Mouse (Mus musculus) kidney, postnatal 14 days (tissue): Measurements from ENCODE around the gene Slc3a2.

ENCODE experiments used
- DNase-seq: peaks from one replicate; pipeline ENCODE4 v3.0.0; 2022; ENCODE audit warnings: mixed read lengths

Slc3a2 gene

GRCm38 (mm10) chr19:8706930-8707329 lies 16.2 kb downstream of the Slc3a2 start:
- DNase-seq, result no peak

DNA sequence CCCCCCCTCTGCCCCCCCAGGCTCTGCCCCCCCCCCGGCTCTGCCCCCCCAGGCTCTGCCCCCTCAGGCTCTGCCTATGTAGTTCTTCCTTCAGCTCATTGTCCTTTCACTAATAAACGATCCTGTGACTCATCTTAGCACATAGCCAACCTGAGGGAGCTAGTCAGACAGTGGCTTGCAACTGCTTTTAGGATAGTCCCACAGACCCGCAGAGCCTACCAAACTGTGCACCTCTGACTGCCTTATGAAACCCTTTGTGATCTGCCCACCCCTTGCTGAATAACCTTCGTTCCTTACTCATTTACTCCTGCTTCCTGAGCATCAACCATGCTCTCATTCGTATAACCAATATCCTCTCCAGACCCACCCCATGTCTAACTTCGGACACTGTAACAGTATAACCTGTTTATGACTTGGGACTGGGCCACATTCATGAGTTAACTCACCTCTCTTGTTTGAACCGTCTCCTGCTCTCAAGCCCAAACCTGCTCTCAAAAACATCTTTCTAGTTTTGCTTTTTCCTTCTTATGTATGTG lies 17.0 kb downstream of the Slc3a2 start:
- DNase-seq, result no peak

DNA sequence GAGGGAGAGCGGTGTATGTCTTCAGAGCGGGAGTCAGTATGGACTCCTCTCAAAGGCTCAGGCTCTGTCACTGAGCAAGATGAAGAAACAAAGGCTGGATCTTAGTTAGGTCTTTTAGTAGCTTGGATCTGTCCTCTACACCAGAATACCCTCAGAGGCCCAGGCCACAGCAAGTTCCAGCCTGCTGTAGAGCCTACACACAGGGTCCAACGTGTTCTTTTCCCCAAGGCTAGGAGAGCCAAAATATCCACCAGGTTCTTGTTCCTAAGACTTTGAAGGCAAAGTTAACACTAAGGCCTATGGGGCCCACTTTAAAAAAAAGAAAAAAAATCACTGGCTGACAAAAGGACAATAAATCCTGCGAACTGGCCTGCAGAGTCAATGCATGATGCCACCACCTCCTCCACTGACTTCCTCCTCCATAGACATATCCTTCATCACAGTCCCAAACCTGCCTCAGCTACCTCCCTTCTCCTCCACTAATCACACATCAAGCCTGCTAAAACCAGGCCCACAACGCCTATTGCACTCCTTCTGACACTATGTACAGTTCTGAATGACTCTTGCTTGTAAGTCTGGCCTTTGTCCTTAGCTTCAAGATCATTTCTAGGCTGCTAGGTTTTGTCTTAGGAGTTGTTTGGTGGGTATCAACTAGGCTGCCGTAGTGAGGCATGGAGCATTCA lies 18.0 kb downstream of the Slc3a2 start:
- DNase-seq, result no peak

DNA sequence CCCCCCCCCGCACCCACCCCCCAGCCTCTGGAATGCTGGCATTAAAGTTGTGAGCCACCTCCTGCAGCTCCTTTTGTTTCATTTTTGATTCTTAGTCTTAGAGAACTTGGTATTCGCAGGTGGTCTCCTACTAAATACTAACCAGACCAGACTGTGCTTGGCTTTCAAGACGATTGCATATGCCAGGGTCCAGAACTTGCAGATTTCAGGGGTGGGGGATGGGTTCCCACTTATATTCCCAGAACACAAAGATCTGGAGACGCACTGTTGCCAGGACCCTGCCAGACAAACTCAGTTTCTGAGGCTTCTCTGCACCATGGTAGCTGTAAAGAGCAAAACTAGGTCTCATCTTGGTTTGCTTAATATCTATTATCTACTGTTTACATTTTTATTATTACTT lies 19.6 kb downstream of the Slc3a2 start:
- DNase-seq, result no peak

- DNase-seq, result peak; percentile 70
These were observed 20.7 kb downstream of the Slc3a2 start for GRCm38 (mm10) chr19:8702458-8702857.

GRCm38 (mm10) chr19:8699652-8700051 lies 23.5 kb downstream of the Slc3a2 start:
- no peak for DNase-seq

DNA sequence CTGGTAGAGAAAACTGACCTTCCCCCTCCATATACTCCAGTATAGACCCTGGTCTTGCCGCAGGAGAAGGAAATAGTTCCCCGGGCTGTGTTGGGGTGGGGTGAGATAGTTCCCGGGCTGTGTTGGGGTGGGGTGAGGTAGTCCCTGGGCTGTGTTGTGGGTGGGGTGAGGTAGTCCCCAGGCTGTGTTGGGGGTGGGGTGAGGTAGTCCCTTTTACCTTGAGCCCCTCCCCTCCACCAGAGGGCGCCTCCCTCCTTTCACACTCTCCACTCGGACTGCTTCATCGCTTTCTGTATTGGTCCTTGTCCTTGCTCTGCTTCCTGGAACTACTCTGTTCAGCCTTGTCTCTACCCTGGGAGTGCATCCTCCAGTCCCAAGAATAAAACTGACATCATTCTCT lies 27.8 kb downstream of the Slc3a2 start:
- DNase-seq, result peak; percentile 61

- no peak for DNase-seq
These were observed 30.4 kb downstream of the Slc3a2 start for GRCm38 (mm10) chr19:8692740-8693139.

GRCm38 (mm10) chr19:8691871-8692539 lies 31.2 kb downstream of the Slc3a2 start:
- no peak for DNase-seq

DNA sequence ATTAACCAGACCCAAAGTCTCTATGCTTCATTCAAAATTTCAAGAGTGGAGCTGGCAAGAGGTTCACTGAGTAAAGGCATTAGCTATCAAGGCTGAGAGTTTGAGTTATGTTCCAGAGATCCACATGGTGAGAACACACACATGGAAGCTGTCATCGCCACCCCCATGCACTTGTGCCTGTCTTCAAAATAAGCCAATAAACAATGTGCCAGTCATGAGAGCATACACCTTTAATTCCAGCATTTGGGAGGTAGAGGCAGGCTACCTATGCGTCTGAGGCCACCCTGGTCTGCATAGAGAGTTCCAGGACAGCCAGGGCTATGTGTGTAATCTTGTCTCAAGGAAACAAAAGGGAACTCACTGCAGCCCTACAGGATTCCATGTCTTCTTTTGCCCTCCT lies 39.5 kb downstream of the Slc3a2 start:
- no peak for DNase-seq

DNA sequence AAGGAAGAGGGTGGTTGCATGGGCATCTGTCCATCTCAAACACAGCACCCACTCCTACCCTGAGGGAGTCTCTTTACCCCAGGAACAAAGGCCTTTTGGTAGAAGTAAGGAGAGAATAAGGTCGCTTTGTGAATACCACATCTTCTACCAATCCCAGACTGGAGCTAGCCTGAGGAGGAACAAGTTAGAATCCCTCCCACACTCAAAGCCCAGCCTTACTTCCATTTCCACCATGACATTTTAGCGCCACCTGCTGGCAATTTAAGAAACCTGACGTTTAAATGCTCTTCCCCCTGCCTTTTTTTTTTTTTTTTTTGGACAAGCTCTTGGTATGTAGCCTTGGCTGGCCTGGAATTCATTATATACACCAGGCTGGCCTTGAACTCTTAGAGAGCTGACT lies 40.2 kb downstream of the Slc3a2 start:
- peak; percentile 82 for DNase-seq

- no peak for DNase-seq
These were observed 41.4 kb downstream of the Slc3a2 start for GRCm38 (mm10) chr19:8681633-8682362.

- DNase-seq, result peak; percentile 41
These were observed 44.0 kb downstream of the Slc3a2 start for GRCm38 (mm10) chr19:8679031-8679779.

DNA sequence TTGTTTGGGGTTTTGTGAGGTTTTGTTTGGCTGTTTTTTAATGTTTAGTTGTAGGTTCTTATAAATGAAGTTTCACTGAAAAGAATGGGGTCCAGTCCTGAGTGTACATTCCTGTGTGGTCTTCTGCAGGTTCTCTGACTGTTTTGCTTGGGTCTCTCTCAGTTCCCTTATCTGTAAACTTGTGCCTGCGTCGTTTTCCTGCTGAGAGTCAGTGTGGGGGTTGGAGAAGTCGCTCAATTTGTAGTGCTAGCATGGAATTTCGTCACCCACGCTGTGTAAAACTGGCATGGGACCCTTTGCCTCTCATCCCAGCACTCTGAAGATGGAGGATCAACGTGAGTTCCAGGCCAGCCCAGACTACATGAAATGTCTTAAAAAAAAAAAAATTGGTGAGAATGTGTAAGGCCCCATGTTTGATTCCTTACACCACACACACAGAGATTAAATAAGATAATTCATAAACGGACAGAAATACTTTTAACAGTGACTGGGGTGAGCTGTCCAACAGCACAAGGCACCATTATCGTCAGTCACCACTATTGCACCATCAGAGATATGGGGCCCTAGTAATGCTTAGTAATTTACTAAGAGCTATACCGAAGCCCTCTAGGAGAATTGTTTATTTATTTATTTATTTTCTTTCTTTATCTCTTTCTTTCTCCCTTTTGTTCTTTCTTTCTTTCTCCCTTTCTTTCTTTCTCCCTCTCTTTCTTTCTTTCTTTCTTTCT lies 49.7 kb downstream of the Slc3a2 start:
- no peak for DNase-seq

DNA sequence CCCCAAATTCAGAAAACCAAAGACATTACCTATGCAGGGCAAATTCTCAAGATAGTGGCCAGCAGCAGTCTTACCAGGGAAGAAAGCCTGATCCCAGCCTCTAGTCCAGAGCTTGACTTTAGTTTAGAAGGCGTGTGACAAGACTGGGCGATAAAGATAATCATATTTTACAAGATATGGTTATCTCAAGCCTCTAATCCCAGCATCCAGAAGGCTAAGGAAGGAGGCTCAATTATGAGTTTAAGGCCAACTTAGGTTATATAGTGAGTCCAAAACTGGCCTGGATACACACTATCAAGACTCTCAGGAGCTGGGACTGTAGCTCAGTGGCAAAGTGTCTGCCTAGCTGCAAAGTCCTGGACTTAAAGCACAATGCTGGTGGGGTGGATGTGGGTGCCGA lies 50.3 kb downstream of the Slc3a2 start:
- DNase-seq, result no peak

DNA sequence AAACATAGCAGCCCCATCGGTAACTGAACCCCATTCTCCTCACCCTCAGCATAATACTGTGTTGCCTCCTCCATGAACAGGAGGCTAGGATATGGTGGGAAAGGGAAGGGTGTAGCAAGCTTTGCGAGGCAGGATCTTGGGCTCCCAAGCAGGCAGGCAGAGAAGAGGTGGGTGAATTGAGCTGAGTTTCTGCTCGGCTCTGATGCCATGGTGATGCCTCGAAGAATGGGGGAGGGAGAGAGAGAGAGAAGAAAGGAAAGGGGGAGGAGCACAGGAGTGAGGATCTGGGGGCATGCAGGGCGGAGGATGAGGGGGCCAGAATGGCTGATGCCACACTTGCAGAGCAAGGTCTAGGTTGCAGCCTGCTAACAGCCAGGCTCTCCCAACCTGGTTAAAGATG lies 57.4 kb downstream of the Slc3a2 start:
- DNase-seq, result no peak

DNA sequence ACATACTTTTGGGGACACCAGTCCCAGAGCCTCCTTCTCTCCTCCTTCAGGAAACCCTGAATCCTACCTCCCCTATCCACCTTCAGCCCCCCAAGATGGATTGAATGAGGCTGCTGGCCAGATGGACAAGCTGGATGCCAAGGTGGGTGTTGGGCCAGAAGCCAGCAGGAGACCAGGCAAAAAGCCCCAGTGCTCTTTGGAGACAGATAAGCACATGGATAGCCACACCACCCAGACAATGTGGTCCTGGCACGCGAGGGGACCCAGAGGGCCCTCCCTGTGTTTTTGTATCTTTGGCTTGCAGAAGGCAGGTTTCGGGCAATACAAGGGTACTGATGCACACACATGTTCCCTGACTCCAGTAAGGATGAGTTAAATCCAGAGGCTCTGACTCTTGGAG lies 58.3 kb downstream of the Slc3a2 start:
- DNase-seq, result no peak

- no peak for DNase-seq
These were observed 59.2 kb downstream of the Slc3a2 start for GRCm38 (mm10) chr19:8663911-8664421.

GRCm38 (mm10) chr19:8663360-8663839 lies 59.8 kb downstream of the Slc3a2 start, which contains the start of gene Chrm1:
Gene Chrm1, plus strand, starts transcription at chr19:8663789.
- DNase-seq, result no peak

DNA sequence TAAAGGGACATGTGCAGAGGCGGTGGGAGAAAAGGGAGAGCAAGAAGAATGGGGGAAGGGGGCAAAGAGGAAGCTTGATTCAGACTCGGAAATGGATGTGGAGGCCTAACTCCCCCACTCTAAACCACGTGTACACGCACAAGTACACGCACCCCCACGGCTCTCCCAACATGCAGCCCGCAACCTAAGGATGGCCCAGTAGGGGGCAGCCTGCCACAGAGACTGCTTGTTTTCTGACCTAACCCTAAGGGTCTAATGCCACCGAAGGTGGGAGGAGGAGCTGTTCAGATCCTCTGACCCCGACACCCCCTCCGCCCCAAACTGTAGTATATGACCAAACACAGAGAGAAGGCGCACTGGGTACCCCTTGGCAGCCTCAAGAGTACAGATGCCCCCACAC lies 60.8 kb downstream of the Slc3a2 start:
- peak; percentile 46 for DNase-seq

DNA sequence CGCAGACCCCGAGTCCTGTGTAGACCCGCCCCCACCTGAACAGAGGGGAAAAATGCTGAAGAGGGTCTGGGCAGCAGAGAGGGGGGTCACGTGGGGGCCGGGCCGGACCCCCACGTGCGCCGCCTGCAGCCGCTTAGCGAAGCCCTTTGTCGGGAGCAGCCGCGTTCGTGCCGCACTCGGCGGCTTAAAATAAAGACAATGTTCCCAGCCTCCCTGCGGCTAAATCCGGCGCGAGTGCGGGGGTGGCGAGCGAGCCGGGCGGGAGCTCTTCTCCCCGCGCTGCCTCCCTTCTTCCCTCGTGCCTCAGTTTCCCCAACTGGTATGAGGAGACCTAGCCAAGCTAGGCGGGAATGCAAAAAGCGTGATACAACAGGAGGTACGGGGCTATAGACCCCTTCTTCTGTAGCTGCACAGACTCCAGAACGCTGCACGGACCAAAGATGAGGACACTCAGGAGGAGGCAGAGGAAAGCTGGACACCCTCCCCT lies 61.3 kb downstream of the Slc3a2 start:
- no peak for DNase-seq
